Mouse (Mus musculus) heart, adult 2 months (tissue): ENCODE data around the gene Eif1. TPM values are rescaled to one million over a fixed set of nuclear protein-coding genes. Genes with fewer than 3 reads are reported as not detected.
"Not testable (repeated sequence)": the region's sequence is repeated elsewhere in the genome, so short reads cannot be mapped to it uniquely, and the experiment has no call there.

ENCODE experiments used
- DNase-seq, 2 experiments: peaks; one replicate each; pipeline ENCODE4 v3.0.0; 2021
- H3K27ac ChIP-seq: fragments of 200-600 bp; 2 replicates; pipeline ENCODE4 v1.8.1; 2022
- H3K27me3 ChIP-seq: fragments of 200-500 bp; 2 replicates; pipeline ENCODE4 v1.6.1; 2012; ENCODE audit warnings: mild to moderate bottlenecking, low read length, inconsistent platforms, mixed read lengths; ENCODE audit not compliant: control insufficient read depth, insufficient read depth
- H3K36me3 ChIP-seq: fragments of 200-500 bp; 2 replicates; pipeline ENCODE4 v1.6.1; 2012; ENCODE audit warnings: low read length, inconsistent platforms; ENCODE audit not compliant: control insufficient read depth, insufficient read depth
- H3K4me1 ChIP-seq: fragments of 200-500 bp; 2 replicates; pipeline ENCODE4 v1.6.1; 2011; ENCODE audit warnings: low read length; ENCODE audit not compliant: control insufficient read depth, insufficient read depth
- H3K4me3 ChIP-seq: fragments of 200-600 bp; 2 replicates; pipeline ENCODE4 v1.8.1; 2022
- H3K79me2 ChIP-seq: fragments of 200-500 bp; replicated peaks from 2 replicates; pipeline ENCODE4 v1.6.1; 2012; ENCODE audit warnings: mild to moderate bottlenecking, inconsistent platforms, low read length, moderate library complexity, mixed read lengths; ENCODE audit not compliant: control insufficient read depth, insufficient read depth
- H3K9ac ChIP-seq: fragments of 200-500 bp; 2 replicates; pipeline ENCODE4 v1.6.1; 2012; ENCODE audit warnings: low read depth, mild to moderate bottlenecking, control low read depth, inconsistent platforms, low read length, mixed read lengths
- CTCF ChIP-seq: fragments of 200-600 bp; IDR thresholded peaks from 2 replicates; pipeline ENCODE4 v1.8.1; 2022; ENCODE audit warnings: antibody characterized with exemption, mild to moderate bottlenecking, moderate library complexity
- EP300 ChIP-seq: fragments of 200-500 bp; IDR thresholded peaks from 2 replicates; pipeline ENCODE4 v1.6.1; 2011; ENCODE audit warnings: low read depth, low read length, control low read depth; ENCODE audit not compliant: insufficient read depth
- POLR2A ChIP-seq: fragments of 200-500 bp; IDR thresholded peaks from 2 replicates; pipeline ENCODE4 v1.6.1; 2011; ENCODE audit warnings: mild to moderate bottlenecking, low read depth, low read length, control low read depth; ENCODE audit not compliant: insufficient read depth
- WGBS: fragments of 180-500 bp; shearing (Covaris S2); methylation state at CpG from one replicate; pipeline ENCODE4 v1.1.7; 2018; 5-methylcytosine and 5-hydroxymethylcytosine counted together
- intact Hi-C: fragments of 180-260 bp; cut with DNase I; formaldehyde crosslinking; loops from one replicate; pipeline ENCODE4 v1.15.1; 2025
- polyA plus RNA-seq: library from polyadenylated mRNA; depleted of rRNA; stranded (reverse); fragments of >200 nt; gene quantifications from 2 replicates; pipeline ENCODE4 v1.2.3, GENCODE M21; 2012
- total RNA-seq, 2 experiments: library from RNA; stranded (reverse); gene quantifications; 2 replicates each; pipeline ENCODE4 v1.2.3; 2021

Eif1 gene
- total and polyA plus RNA-seq, 3 experiments, result 195 to 2,054 (median 1,735) TPM

- H3K27me3 ChIP-seq, result no peaks in the 10 kb centered on the region
- peaks cover 2% of the 10 kb centered on the region for H3K4me1 ChIP-seq
- WGBS, result 69% methylated on average over 3 of the region's 3 CpGs
- no peak for TF ChIP-seq CTCF
- no peak for TF ChIP-seq EP300
- peaks cover 14% of the 10 kb centered on the region for H3K36me3 ChIP-seq
- H3K79me2 ChIP-seq, result no peaks in the 10 kb centered on the region
- H3K27ac ChIP-seq, result no peak overlapping the region
- no peak for DNase-seq
- H3K9ac ChIP-seq, result no peak overlapping the region
- intact Hi-C loops, result no loop called here
- no peak overlapping the region for H3K4me3 ChIP-seq
These were observed 3.0 kb downstream of the Eif1 start for GRCm38 (mm10) chr11:100322591-100323258.

GRCm38 (mm10) chr11:100323578-100323977 lies 3.9 kb downstream of the Eif1 start:
- TF ChIP-seq EP300, result no peak
- peak; percentile 87 for TF ChIP-seq CTCF
- TF ChIP-seq POLR2A, result no peak
- DNase-seq, result peak in 1 of 2 experiments; percentile 43
- Histone ChIP-seq H3K79me2 (no peaks in the 10 kb centered on the region), H3K4me1 (peaks cover 2% of the 10 kb centered on the region), H3K4me3 (no peak overlapping the region), H3K27ac (no peak overlapping the region), H3K9ac (no peak overlapping the region), H3K36me3 (peaks cover 14% of the 10 kb centered on the region), H3K27me3 (no peaks in the 10 kb centered on the region)
- intact Hi-C loops, result no loop called here
- 29% methylated on average over 3 of the region's 3 CpGs for WGBS

GRCm38 (mm10) chr11:100325062-100325629 lies 5.5 kb downstream of the Eif1 start:
- Histone ChIP-seq H3K4me1 (peaks cover 2% of the 10 kb centered on the region), H3K79me2 (no peaks in the 10 kb centered on the region), H3K27me3 (no peaks in the 10 kb centered on the region), H3K27ac (no peak overlapping the region), H3K9ac (no peak overlapping the region), H3K36me3 (peaks cover 14% of the 10 kb centered on the region), H3K4me3 (no peak overlapping the region)
- no peak for DNase-seq
- TF ChIP-seq EP300, result no peak
- TF ChIP-seq CTCF, result no peak
- 77% methylated on average over 11 of the region's 11 CpGs for WGBS
- intact Hi-C loops, result no loop called here

GRCm38 (mm10) chr11:100327316-100327715 lies 7.6 kb downstream of the Eif1 start:
- H3K36me3 ChIP-seq, result peaks cover 3% of the 10 kb centered on the region; the same call in 1 of the 2 replicates
- H3K4me3 ChIP-seq, result no peak overlapping the region
- no peaks in the 10 kb centered on the region for H3K4me1 ChIP-seq
- H3K27ac ChIP-seq, result no peak overlapping the region
- no peaks in the 10 kb centered on the region for H3K27me3 ChIP-seq
- H3K79me2 ChIP-seq, result no peaks in the 10 kb centered on the region
- 51% methylated on average over 11 of the region's 11 CpGs for WGBS
- intact Hi-C loops, result no loop called here
- H3K9ac ChIP-seq, result no peak overlapping the region
- TF ChIP-seq POLR2A (no peak), CTCF (no peak), EP300 (no peak)
- no peak for DNase-seq

GRCm38 (mm10) chr11:100327761-100328160 lies 8.1 kb downstream of the Eif1 start:
- Histone ChIP-seq H3K9ac (no peak overlapping the region), H3K27ac (no peak overlapping the region), H3K36me3 (no peaks in the 10 kb centered on the region), H3K4me3 (no peak overlapping the region), H3K27me3 (no peaks in the 10 kb centered on the region), H3K4me1 (no peaks in the 10 kb centered on the region), H3K79me2 (no peaks in the 10 kb centered on the region)
- 56% methylated on average over 6 of the region's 6 CpGs for WGBS
- intact Hi-C loops, result no loop called here
- DNase-seq, result no peak
- TF ChIP-seq POLR2A (no peak), CTCF (no peak), EP300 (no peak)

- H3K27me3 ChIP-seq, result no peaks in the 10 kb centered on the region
- H3K79me2 ChIP-seq, result no peaks in the 10 kb centered on the region
- no peak for DNase-seq
- intact Hi-C loops, result no loop called here
- no peak overlapping the region for H3K9ac ChIP-seq
- 74% methylated on average over 16 of the region's 16 CpGs for WGBS
- TF ChIP-seq EP300 (no peak), CTCF (no peak), POLR2A (no peak)
- no peak overlapping the region for H3K4me3 ChIP-seq
- no peak overlapping the region for H3K27ac ChIP-seq
- no peaks in the 10 kb centered on the region for H3K36me3 ChIP-seq
- H3K4me1 ChIP-seq, result no peaks in the 10 kb centered on the region
These were observed 10.6 kb downstream of the Eif1 start for GRCm38 (mm10) chr11:100330235-100330634.

- 63% methylated on average over 8 of the region's 8 CpGs for WGBS
These were observed 11.2 kb downstream of the Eif1 start for GRCm38 (mm10) chr11:100330816-100331375.

More at GRCm38 (mm10) chr11:100330816-100331375, 11.2 kb downstream of the Eif1 start:
- H3K4me3 ChIP-seq, H3K79me2 ChIP-seq, H3K36me3 ChIP-seq, H3K27me3 ChIP-seq, H3K27ac ChIP-seq, H3K4me1 ChIP-seq, DNase-seq, H3K9ac ChIP-seq, intact Hi-C loops: not testable (repeated sequence)
